Mouse (Mus musculus) limb, embryonic 14.5 days (tissue): ENCODE measurements around the gene Hyal2. TPM values are rescaled to one million over a fixed set of nuclear protein-coding genes. Genes with fewer than 3 reads are reported as not detected.
A peak's percentile ranks its signal among the peaks of the same experiment; 100 is the strongest.

ENCODE experiments used
- ATAC-seq: fragments of 200-750 bp; cut with Nextera tagmentation; 2 replicates; pipeline ENCODE4 v1.8.0; 2017; ENCODE audit warnings: low read depth, moderate number of reproducible peaks, moderate TSS enrichment; ENCODE audit not compliant: low FRiP score
- DNase-seq: peaks from one replicate; pipeline ENCODE4 v3.0.0-alpha.2; 2015; ENCODE audit warnings: low spot score
- H3K27ac ChIP-seq: fragments of 300-500 bp; sonication (generic); replicated peaks from 2 replicates; pipeline ENCODE4 v1.5.1; 2014; ENCODE audit warnings: low read depth, mild to moderate bottlenecking, low read length, moderate library complexity, mixed read lengths
- H3K27me3 ChIP-seq: fragments of 300-500 bp; sonication (generic); 2 replicates; pipeline ENCODE4 v1.6.1; 2014; ENCODE audit warnings: low read length, mixed read lengths; ENCODE audit not compliant: control insufficient read depth, insufficient read depth
- H3K36me3 ChIP-seq: fragments of 300-500 bp; sonication (generic); 2 replicates; pipeline ENCODE4 v1.6.1; 2014; ENCODE audit warnings: mild to moderate bottlenecking, low read length, moderate library complexity, mixed read lengths; ENCODE audit not compliant: control insufficient read depth, insufficient read depth
- H3K4me1 ChIP-seq: fragments of 300-500 bp; sonication (generic); 2 replicates; pipeline ENCODE4 v1.6.1; 2014; ENCODE audit warnings: antibody characterized with exemption, low read length, mixed read lengths; ENCODE audit not compliant: control insufficient read depth, insufficient read depth
- H3K4me2 ChIP-seq: fragments of 300-500 bp; sonication (generic); replicated peaks from 2 replicates; pipeline ENCODE4 v1.6.1; 2014; ENCODE audit warnings: low read depth, mild to moderate bottlenecking, low read length, moderate library complexity; ENCODE audit not compliant: severe bottlenecking
- H3K4me3 ChIP-seq: fragments of 300-500 bp; sonication (generic); replicated peaks from 2 replicates; pipeline ENCODE4 v1.5.1; 2014; ENCODE audit warnings: low read length
- H3K9ac ChIP-seq: fragments of 300-500 bp; sonication (generic); 2 replicates; pipeline ENCODE4 v1.6.1; 2014; ENCODE audit warnings: mild to moderate bottlenecking, low read depth, low read length, moderate library complexity; ENCODE audit not compliant: severe bottlenecking
- H3K9me3 ChIP-seq: fragments of 300-500 bp; sonication (generic); 2 replicates; pipeline ENCODE4 v1.6.1; 2016; ENCODE audit warnings: low read length; ENCODE audit not compliant: control insufficient read depth
- POLR2A ChIP-seq: fragments of 200-500 bp; IDR thresholded peaks from 2 replicates; pipeline ENCODE4 v1.8.0; 2012; ENCODE audit warnings: inconsistent platforms, mild to moderate bottlenecking, moderate library complexity, borderline replicate concordance; ENCODE audit not compliant: insufficient read depth, insufficient read length; ENCODE audit errors: extremely low read depth
- WGBS: fragments of 180-500 bp; shearing (Covaris S2); extraction: QIAGEN DNeasy Blood & Tissue Kit; methylation state at CpG from one replicate; pipeline ENCODE4 v1.1.7; 2014; 5-methylcytosine and 5-hydroxymethylcytosine counted together
- polyA plus RNA-seq, 2 experiments: library from polyadenylated mRNA; depleted of rRNA in 1 of 2; stranded (reverse) in 1 of 2; unstranded in 1 of 2; fragments of >200 nt; fragmentation: Nextera tagmentation in 1 of 2; extraction: Ambion mirVana in 1 of 2; gene quantifications; 2 replicates each; pipeline versions ENCODE4 v1.2.1 to v1.2.3; 2012 to 2014

Hyal2 gene
- polyA plus RNA-seq, 2 experiments = 68.0 to 123 TPM

DNA sequence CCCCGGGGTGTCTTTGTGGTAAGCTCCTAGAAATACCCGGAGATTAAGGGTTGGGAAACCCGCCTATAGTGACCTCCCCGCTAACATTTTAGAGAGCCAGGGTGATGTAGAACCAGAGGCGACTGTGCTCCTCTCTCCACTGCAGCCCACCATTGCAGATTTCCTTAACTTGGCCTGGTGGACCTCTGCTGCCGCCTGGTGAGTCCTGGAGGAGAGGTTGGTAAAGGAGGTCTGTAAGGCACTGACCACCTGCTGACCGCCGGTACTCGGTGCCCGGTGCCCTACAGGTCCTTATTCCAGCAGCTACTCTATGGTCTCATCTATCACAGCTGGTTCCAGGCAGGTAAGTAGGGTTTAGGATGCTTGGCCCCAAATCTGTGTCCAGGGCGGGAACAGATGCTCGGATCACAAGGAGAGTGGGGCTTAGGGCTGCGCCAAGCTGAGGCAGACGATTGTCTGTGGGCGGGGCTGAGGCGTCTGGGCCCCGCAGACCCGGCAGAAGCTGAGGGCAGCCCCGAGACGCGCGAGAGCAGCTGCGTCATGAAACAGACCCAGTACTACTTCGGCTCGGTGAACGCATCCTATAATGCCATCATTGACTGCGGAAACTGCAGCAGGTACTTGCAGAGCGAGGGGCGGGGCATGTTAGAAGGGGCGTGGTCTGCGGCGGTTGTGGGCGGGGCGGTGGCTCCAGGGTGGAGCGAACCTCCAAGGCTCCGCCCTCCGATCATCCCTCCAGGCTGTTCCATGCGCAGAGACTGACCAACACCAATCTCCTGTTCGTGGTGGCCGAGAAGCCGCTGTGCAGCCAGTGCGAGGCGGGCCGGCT lies 41.3 kb upstream of the Hyal2 start:
- ATAC-seq = peak; percentile 70; the same call in 1 of the 2 replicates
- H3K4me1 ChIP-seq = no peaks in the 10 kb centered on the region
- no peaks in the 10 kb centered on the region for H3K36me3 ChIP-seq
- peak overlapping the region; percentile 59 for H3K4me2 ChIP-seq
- peak overlapping the region; percentile 28; the same call in 1 of the 2 replicates for H3K9ac ChIP-seq
- DNase-seq = peak; percentile 38
- H3K27ac ChIP-seq = no peak overlapping the region
- peak overlapping the region; percentile 33 for H3K4me3 ChIP-seq
- peaks cover 32% of the 10 kb centered on the region for H3K27me3 ChIP-seq
- H3K9me3 ChIP-seq = no peaks in the 10 kb centered on the region
- no peak for TF ChIP-seq POLR2A
- 7% methylated on average over 42 of the region's 44 CpGs for WGBS

DNA sequence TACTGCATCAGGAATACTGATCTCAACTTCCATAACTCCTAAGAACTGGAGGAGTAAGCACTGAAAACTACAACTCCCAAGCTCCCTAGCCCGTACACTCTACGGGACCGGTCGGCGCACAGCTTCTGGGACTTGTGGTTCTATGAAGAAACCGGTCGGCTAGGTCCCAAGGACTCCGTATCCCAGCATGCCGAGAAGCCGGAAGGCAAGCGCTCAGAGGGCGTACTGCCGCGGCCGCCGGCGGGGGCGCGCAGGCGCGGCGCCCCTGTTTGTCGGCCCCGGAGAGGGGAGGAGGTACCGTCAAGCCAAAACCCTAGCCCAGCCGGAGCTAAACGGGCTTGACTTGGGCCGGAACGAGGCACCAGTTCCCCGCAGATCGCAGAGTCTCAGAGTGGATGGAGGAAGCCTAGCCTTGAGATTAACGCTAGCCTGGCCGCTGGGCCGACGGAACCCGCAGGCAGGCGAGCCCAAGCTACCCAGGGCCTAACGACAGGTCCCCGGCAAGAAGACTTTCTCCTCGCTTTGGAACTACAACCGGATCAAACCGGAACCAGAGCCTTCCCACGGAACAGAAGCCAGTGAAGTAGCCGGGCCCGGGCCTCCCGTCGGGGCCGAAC lies 33.8 kb upstream of the Hyal2 start, which contains the start of gene Tmem115:
Gene Tmem115 (plus strand): TSS at position 155 of the 617 bp plus-strand sequence.
- Histone ChIP-seq H3K36me3 (peaks cover 19% of the 10 kb centered on the region), H3K4me3 (peak within 1 kb of the TSS; percentile 89), H3K27me3 (no peaks in the 10 kb centered on the region), H3K9me3 (no peaks in the 10 kb centered on the region), H3K4me2 (peak within 1 kb of the TSS; percentile 96), H3K27ac (peak within 1 kb of the TSS; percentile 73), H3K9ac (peak within 1 kb of the TSS; percentile 91), H3K4me1 (peaks cover 22% of the 10 kb centered on the region)
- ATAC-seq = peak; percentile 99
- peak; percentile 69; the same call in 1 of the 2 replicates for TF ChIP-seq POLR2A
- WGBS = under 1% methylated on average over 48 of the region's 48 CpGs
- peak; percentile 99 for DNase-seq

DNA sequence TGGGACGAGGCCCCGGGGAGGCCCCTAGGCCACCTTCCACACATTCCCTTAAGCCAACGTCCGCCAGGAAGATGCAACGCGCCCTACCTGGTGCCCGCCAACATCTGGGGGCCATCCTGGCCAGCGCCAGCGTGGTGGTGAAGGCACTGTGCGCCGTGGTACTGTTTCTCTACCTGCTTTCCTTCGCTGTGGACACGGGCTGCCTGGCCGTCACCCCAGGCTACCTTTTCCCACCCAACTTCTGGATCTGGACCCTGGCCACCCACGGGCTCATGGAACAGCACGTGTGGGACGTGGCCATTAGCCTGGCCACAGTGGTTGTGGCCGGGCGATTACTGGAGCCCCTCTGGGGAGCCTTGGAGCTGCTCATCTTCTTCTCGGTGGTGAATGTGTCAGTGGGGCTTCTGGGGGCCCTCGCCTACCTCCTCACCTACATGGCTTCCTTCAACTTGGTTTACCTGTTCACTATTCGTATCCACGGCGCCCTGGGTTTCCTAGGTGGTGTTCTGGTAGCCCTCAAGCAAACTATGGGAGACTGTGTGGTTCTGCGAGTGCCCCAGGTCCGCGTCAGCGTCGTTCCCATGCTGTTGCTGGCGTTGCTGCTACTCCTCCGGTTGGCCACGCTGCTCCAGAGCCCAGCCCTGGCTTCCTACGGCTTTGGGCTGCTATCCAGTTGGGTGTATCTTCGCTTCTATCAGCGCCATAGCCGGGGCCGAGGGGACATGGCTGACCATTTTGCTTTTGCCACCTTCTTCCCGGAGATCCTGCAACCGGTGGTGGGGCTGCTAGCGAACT lies 33.1 kb upstream of the Hyal2 start:
- Histone ChIP-seq H3K36me3 (peaks cover 26% of the 10 kb centered on the region), H3K4me3 (peak overlapping the region; percentile 89), H3K9me3 (no peaks in the 10 kb centered on the region), H3K4me1 (peaks cover 22% of the 10 kb centered on the region), H3K4me2 (peak overlapping the region; percentile 96), H3K27ac (peak overlapping the region; percentile 73), H3K27me3 (no peaks in the 10 kb centered on the region), H3K9ac (peak overlapping the region; percentile 91)
- ATAC-seq (no peak), DNase-seq (no peak)
- TF ChIP-seq POLR2A = no peak
- WGBS = under 1% methylated on average over 39 of the region's 40 CpGs

DNA sequence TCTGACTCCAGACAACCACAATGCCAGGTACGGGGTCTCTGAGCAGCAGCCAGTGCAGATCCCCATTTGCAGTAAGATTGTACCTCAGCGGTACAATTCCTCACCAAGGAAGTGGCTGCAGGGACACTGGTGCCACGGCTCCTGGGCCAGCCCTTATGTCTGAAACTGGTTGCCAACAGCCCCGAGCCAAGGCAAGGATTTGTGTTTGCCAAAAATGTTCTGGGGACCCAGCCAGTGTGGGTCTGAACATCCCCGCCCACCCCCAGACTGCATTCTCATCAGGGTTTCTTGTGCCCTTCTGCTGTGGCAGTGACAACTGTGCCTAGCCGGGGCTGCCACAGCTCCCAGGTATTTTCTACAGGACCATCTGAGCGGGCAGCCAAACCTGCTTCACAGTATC lies 29.5 kb upstream of the Hyal2 start:
- H3K9me3 ChIP-seq = no peaks in the 10 kb centered on the region
- no peak overlapping the region for H3K27ac ChIP-seq
- no peak overlapping the region for H3K4me3 ChIP-seq
- H3K9ac ChIP-seq = no peak overlapping the region
- H3K4me1 ChIP-seq = peaks cover 33% of the 10 kb centered on the region
- peaks cover 32% of the 10 kb centered on the region for H3K36me3 ChIP-seq
- WGBS = 88% methylated on average over 7 of the region's 7 CpGs
- no peak for TF ChIP-seq POLR2A
- ATAC-seq = no peak
- no peak overlapping the region for H3K4me2 ChIP-seq
- no peak for DNase-seq
- no peaks in the 10 kb centered on the region for H3K27me3 ChIP-seq

DNA sequence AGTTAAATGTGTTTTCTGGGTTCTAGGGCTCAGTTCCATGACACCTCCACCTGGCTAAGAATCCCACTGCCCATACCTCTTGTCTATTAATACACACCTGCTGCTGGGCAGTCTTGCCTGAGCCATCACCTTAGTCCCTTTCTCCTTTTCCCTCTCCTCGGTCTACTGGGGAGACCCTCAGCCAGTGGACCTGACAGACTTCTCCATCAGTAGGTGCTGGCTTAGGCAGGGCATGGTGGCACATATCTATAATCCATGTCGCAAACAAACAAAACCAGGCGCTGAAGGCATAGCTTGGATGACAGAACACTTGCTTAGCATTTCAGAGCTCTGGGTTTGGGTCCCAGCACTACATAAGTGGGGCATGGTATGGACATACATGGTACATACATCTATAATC lies 29.0 kb upstream of the Hyal2 start:
- Histone ChIP-seq H3K4me3 (no peak overlapping the region), H3K36me3 (peaks cover 32% of the 10 kb centered on the region), H3K4me2 (no peak overlapping the region), H3K9me3 (no peaks in the 10 kb centered on the region), H3K4me1 (peaks cover 33% of the 10 kb centered on the region), H3K27me3 (no peaks in the 10 kb centered on the region), H3K9ac (no peak overlapping the region), H3K27ac (no peak overlapping the region)
- WGBS = 90% methylated on average over 3 of the region's 3 CpGs
- TF ChIP-seq POLR2A = no peak
- ATAC-seq (no peak), DNase-seq (no peak)
